Mouse (Mus musculus) kidney, postnatal 14 days (tissue): ENCODE data around the gene Med27.

Experiments used
- DNase-seq: peaks from one replicate; pipeline ENCODE4 v3.0.0; 2022; ENCODE audit warnings: mixed read lengths

Med27 gene

GRCm38 (mm10) chr2:29437861-29438529 lies 91.4 kb downstream of the Med27 start:
- DNase-seq = no peak

GRCm38 (mm10) chr2:29438530-29438862 lies 91.9 kb downstream of the Med27 start:
- peak; percentile 48 for DNase-seq

- DNase-seq = no peak
Measured at GRCm38 (mm10) chr2:29438986-29439385, 92.4 kb downstream of the Med27 start.

- DNase-seq = no peak
Measured at GRCm38 (mm10) chr2:29439396-29439795, 92.8 kb downstream of the Med27 start.

- no peak for DNase-seq
Measured at GRCm38 (mm10) chr2:29439857-29440502, 93.4 kb downstream of the Med27 start.

- no peak for DNase-seq
Measured at GRCm38 (mm10) chr2:29442275-29442674, 95.7 kb downstream of the Med27 start.

- no peak for DNase-seq
Measured at GRCm38 (mm10) chr2:29443626-29444217, 97.1 kb downstream of the Med27 start.

GRCm38 (mm10) chr2:29448476-29449002 lies 101.9 kb downstream of the Med27 start:
- no peak for DNase-seq

GRCm38 (mm10) chr2:29451368-29451999 lies 104.9 kb downstream of the Med27 start:
- DNase-seq = no peak

GRCm38 (mm10) chr2:29453376-29453775 lies 106.8 kb downstream of the Med27 start:
- DNase-seq = no peak

GRCm38 (mm10) chr2:29456631-29457320 lies 110.2 kb downstream of the Med27 start:
- no peak for DNase-seq

GRCm38 (mm10) chr2:29457677-29458076 lies 111.1 kb downstream of the Med27 start:
- DNase-seq = no peak

- DNase-seq = no peak
Measured at GRCm38 (mm10) chr2:29458346-29458950, 111.8 kb downstream of the Med27 start.

- DNase-seq = no peak
Measured at GRCm38 (mm10) chr2:29459648-29460047, 113.0 kb downstream of the Med27 start.

- no peak for DNase-seq
Measured at GRCm38 (mm10) chr2:29461841-29462240, 115.2 kb downstream of the Med27 start.

GRCm38 (mm10) chr2:29463039-29463585 lies 116.5 kb downstream of the Med27 start:
- DNase-seq = peak; percentile 36

GRCm38 (mm10) chr2:29464851-29465648 lies 118.4 kb downstream of the Med27 start:
- peak; percentile 69 for DNase-seq

- no peak for DNase-seq
Measured at GRCm38 (mm10) chr2:29465649-29466137, 119.1 kb downstream of the Med27 start.

GRCm38 (mm10) chr2:29466396-29466795 lies 119.8 kb downstream of the Med27 start:
- DNase-seq = peak; percentile 11

- DNase-seq = no peak
Measured at GRCm38 (mm10) chr2:29468517-29468936, 121.9 kb downstream of the Med27 start.

- no peak for DNase-seq
Measured at GRCm38 (mm10) chr2:29472952-29473437, 126.4 kb downstream of the Med27 start.
